In the genomic region with DNA sequence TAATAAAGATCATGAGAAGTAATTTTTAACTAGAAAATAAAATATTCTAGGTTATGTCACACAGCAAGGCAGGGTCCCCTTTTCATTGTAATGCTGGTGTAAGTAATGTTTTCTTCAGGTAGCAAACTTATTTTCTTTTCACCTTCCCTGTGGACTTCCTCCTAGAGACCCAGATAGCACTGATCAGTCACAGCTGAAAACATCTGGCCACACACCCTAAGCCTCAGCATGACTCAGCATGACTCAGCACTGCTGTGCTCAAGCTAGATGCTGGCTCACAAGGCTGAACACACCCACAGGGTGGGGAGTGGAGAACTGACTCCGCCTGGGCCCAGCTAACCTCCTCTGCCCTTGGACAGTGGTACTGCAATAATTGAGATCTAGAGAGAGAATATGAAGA, we compare ENCODE assay signal across 9 mouse cellular contexts. TPM values are rescaled to one million over a fixed set of nuclear protein-coding genes. Genes with fewer than 3 reads are reported as not detected.
DNase-seq lines count a peak whose midpoint lies in the region; ATAC-seq and TF ChIP-seq lines count a peak whose summit lies in the region.
"Had no signal": no experiment of that assay in that cellular context is flagged by ENCODE, and none has a peak within 500 bp of the region (broad histone marks: within the 10 kb centered on the region; RNA-seq: fewer than 3 reads in every experiment).

No protein-coding gene starts in this region.

- no peak overlapping the region for H3K4me3 ChIP-seq in gastrocnemius, adult 2 months
- H3K4me3 ChIP-seq in C2C12 (ENCODE audit: insufficient read depth, poor library complexity, severe bottlenecking), result no peak overlapping the region

- H3ac ChIP-seq in C2C12 (ENCODE audit: control insufficient read depth, insufficient read length, low read depth), result no peak overlapping the region

- ATAC-seq in neutrophil, adult 5-6 weeks (ENCODE audit: extremely low read depth, insufficient number of reproducible peaks, low FRiP score, poor library complexity, severe bottlenecking), result peak; percentile 36; the same call in 1 of the 2 replicates

- intact Hi-C loops in gastrocnemius, adult 2 months (cut with DNase I), result no loop called here
- intact Hi-C loops in heart, postnatal 14 days (cut with DNase I), result no loop called here

- no peaks in the 10 kb centered on the region for H3K27me3 ChIP-seq in C2C12 (ENCODE audit: control insufficient read depth, insufficient read depth, insufficient read length)

- peak; percentile 26 for DNase-seq in gastrocnemius, adult 2 months
- DNase-seq in gastrocnemius, postnatal 10 days, result no peak
- DNase-seq in c-Kit-positive CD71-positive TER-119-positive erythroid progenitor cells, embryonic 14.5 days (ENCODE audit: low spot score), result peak; percentile 100
- peak; percentile 29 to 48 for DNase-seq in heart, postnatal 14 days
- no peak for DNase-seq in layer of hippocampus, adult 9-11 months
- DNase-seq in kidney, postnatal 36 days, result no peak

- H3K79me3 ChIP-seq in C2C12 (ENCODE audit: low read depth), result no peaks in the 10 kb centered on the region

- H3K27ac ChIP-seq in gastrocnemius, adult 2 months, result no peak overlapping the region

- H3K79me2 ChIP-seq in C2C12 (ENCODE audit: control insufficient read depth, insufficient read depth), result no peaks in the 10 kb centered on the region

- TF ChIP-seq CTCF in gastrocnemius, adult 2 months (IDR thresholded peaks at IDR 0.05), result no peak
- TF ChIP-seq CTCF in C2C12 (IDR thresholded peaks at IDR 0.05; ENCODE audit: control insufficient read depth, insufficient read depth, insufficient read length), result no peak

- H3K36me3 ChIP-seq in C2C12 (ENCODE audit: control insufficient read depth, insufficient read depth), result no peaks in the 10 kb centered on the region

TF ChIP-seq in C2C12, 6 proteins besides CTCF, POLR2A, EP300 and RAD21:
- TF ChIP-seq MYOD1 (IDR thresholded peaks at IDR 0.05; ENCODE audit: control insufficient read depth, insufficient read length, low read depth), result peak; percentile 43
- no peak for TF ChIP-seq USF1 (IDR thresholded peaks at IDR 0.05; ENCODE audit: low read depth)
- no peak for TF ChIP-seq MAX (IDR thresholded peaks at IDR 0.05)
- TF ChIP-seq FOSL1 (IDR thresholded peaks at IDR 0.05; ENCODE audit: insufficient read depth, low read length, poor library complexity, severe bottlenecking), result peak; percentile 87
- TF ChIP-seq CEBPB (IDR thresholded peaks at IDR 0.05; ENCODE audit: low read depth), result no peak
- TF ChIP-seq MYOG (IDR thresholded peaks at IDR 0.05; ENCODE audit: control insufficient read depth, extremely low read depth, insufficient read length), result no peak

RNA-seq across cellular contexts. Expression of a gene that starts 7.8 kb away (rescaled TPM):
- not detected for total RNA-seq in gastrocnemius, adult 2 months (2021)
- not detected for total RNA-seq in gastrocnemius, postnatal 10 days (2021)
- not detected for polyA plus RNA-seq in C2C12 (2012; fragmentation: generic; extraction: Trizol)
- total RNA-seq in heart, postnatal 14 days (2021), result not detected
- not detected in 2 replicates for total RNA-seq in neutrophil, adult 5-6 weeks (2017)

RNA-seq across cellular contexts. Expression of a gene that starts 17.9 kb away (rescaled TPM):
- not detected for total RNA-seq in gastrocnemius, adult 2 months (2021)
- not detected for total RNA-seq in gastrocnemius, postnatal 10 days (2021)
- not detected for polyA plus RNA-seq in C2C12 (2012; fragmentation: generic; extraction: Trizol)
- total RNA-seq in heart, postnatal 14 days (2021), result not detected
- total RNA-seq in neutrophil, adult 5-6 weeks (2017), result not detected in 2 replicates

RNA-seq across cellular contexts. Expression of a gene that starts 20.5 kb away (rescaled TPM):
- not detected for total RNA-seq in gastrocnemius, adult 2 months (2021)
- not detected for total RNA-seq in gastrocnemius, postnatal 10 days (2021)
- polyA plus RNA-seq in C2C12 (2012; fragmentation: generic; extraction: Trizol), result not detected
- total RNA-seq in heart, postnatal 14 days (2021), result not detected
- total RNA-seq in neutrophil, adult 5-6 weeks (2017), result not detected in 2 replicates
- polyA plus RNA-seq: lung, embryonic 16.5 days had no signal

RNA-seq across cellular contexts. Expression of a gene that starts 25.2 kb away (rescaled TPM):
- total RNA-seq in gastrocnemius, adult 2 months (2021), result not detected
- total RNA-seq in gastrocnemius, postnatal 10 days (2021), result not detected
- polyA plus RNA-seq in C2C12 (2012; fragmentation: generic; extraction: Trizol), result not detected
- total RNA-seq in heart, postnatal 14 days (2021), result not detected
- 0.12 TPM in 1 of 2 replicates, not detected in the other for total RNA-seq in neutrophil, adult 5-6 weeks (2017)
- polyA plus RNA-seq: lung, embryonic 16.5 days had no signal

RNA-seq across cellular contexts. Expression of a gene that starts 33.0 kb away (rescaled TPM):
- total RNA-seq in gastrocnemius, adult 2 months (2021), result 100 to 1,000 TPM; 210 to 301 TPM
- total RNA-seq in gastrocnemius, postnatal 10 days (2021), result 1,000 to 10,000 TPM in 1 of 2 experiments, 100 to 1,000 TPM in 1; 926 to 1,441 TPM
- not detected for polyA plus RNA-seq in C2C12 (2012; fragmentation: generic; extraction: Trizol)
- over 10,000 TPM; 24,882 to 31,010 TPM for total RNA-seq in heart, postnatal 14 days (2021)
- 10,177 and 10,178 TPM in 2 replicates for total RNA-seq in neutrophil, adult 5-6 weeks (2017)

Comparison
In these comparisons a context has a peak if more than half of its experiments do, and no peak if none do; other contexts are left out.
1. DNase-seq: peak in gastrocnemius, adult 2 months (single experiment), c-Kit-positive CD71-positive TER-119-positive erythroid progenitor cells, embryonic 14.5 days (single experiment) and heart, postnatal 14 days (2 of 2); none in gastrocnemius, postnatal 10 days (single experiment), layer of hippocampus, adult 9-11 months (single experiment) and kidney, postnatal 36 days (0 of 2).